Mouse (Mus musculus): ENCODE data around the gene Carns1. TPM values are rescaled to one million over a fixed set of nuclear protein-coding genes. Genes with fewer than 3 reads are reported as not detected.

Carns1 gene
- polyA plus RNA-seq, 1 experiment from 2014 or later: 3.1 TPM

DNA sequence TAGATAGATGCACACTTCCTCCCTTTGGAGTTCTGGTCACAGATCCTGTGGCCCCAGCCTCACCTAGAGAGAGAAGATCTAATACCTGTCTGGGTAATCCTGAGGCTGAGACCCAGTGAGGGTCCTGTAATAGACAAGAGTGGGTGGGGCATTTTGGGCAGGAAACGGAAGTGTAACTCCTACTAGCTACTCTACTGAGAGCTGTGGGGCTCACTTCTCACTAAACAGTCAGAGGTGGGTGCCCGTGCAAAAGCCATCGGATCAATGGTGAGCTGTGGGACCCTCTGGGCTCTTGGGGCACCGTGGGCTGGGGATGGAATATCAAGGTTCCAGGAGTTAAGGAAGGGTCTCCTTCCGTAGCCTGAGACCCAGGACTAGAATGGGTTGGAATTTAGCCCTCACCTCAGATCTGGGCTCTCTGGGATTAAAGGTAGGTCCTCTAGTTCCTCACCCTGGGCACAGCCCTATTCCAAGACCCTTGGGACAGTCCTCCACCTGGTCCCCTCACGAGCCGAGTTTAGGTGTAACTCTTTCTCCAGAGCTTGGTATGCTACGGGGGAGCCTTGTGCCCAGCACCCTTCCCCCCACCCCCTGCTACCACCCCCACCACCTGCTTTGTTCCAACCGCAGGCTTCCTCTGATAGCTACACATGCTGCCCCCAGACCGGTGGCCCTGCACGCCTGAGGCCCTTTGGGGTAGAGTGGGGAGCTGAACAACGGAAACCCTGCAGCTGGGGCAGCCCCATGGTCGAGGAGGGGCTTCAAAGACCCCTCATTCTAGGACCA, 20.6 kb downstream of the Carns1 start:
- no peak overlapping the region for H3K27ac ChIP-seq

DNA sequence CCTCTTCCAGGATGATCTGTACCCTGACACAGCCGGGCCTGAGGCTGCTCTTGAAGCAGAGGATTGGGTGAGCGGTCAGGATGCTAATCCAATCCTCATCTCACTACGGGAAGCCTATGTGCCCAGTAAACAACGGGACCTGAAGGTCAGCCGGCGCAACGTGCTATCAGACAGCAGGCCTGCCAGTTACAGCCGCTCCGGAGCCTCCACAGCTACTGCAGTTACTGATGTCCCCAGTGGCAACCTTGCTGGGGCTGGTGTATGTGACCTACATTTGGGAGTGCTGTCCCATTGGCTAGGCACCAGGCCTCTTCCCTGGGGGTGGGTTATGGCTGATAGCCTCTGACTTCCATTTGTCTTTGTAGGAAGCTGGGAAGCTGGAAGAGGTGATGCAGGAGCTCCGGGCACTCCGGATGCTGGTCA, 22.0 kb downstream of the Carns1 start, which contains the start of gene Ptprcap:
Gene Ptprcap, plus strand, starts transcription at position 373 of the 423 bp plus-strand sequence.
- Histone ChIP-seq H3K27ac (no peak within 1 kb of the TSS), H3K4me3 (replicated peaks) (no peak within 1 kb of the TSS), H3K9ac (replicated peaks) (0 out of 2 replicates have a peak within 1 kb of the TSS, but pooled peaks have one; percentile 18), H3K4me2 (no peak within 1 kb of the TSS), H3K4me1 (replicated peaks) (peaks cover 12% of the 10 kb centered on the region), H3K27me3 (no peaks in the 10 kb centered on the region), H3K9me3 (no peaks in the 10 kb centered on the region), H3K36me3 (peaks cover 72% of the 10 kb centered on the region)
- 68% methylated on average over 11 of the region's 11 CpGs for WGBS
- no peak for ATAC-seq (ENCODE audit: insufficient number of reproducible peaks, insufficient read depth, low FRiP score, low TSS enrichment, low read depth)

More for the DNA sequence above, 20.6 kb downstream of the Carns1 start:
- Histone ChIP-seq H3K4me3 (replicated peaks) (no peak overlapping the region), H3K36me3 (peaks cover 86% of the 10 kb centered on the region), H3K27me3 (no peaks in the 10 kb centered on the region), H3K9ac (replicated peaks) (peak overlapping the region; percentile 42; the same call in 1 of the 2 replicates), H3K4me1 (replicated peaks) (peaks cover 3% of the 10 kb centered on the region), H3K4me2 (no peak overlapping the region), H3K9me3 (no peaks in the 10 kb centered on the region)
- ATAC-seq (ENCODE audit: insufficient number of reproducible peaks, insufficient read depth, low FRiP score, low TSS enrichment, low read depth): 0 out of 2 replicates have a peak, but pooled peaks have one; percentile 14
- 81% methylated on average over 13 of the region's 13 CpGs for WGBS

DNA sequence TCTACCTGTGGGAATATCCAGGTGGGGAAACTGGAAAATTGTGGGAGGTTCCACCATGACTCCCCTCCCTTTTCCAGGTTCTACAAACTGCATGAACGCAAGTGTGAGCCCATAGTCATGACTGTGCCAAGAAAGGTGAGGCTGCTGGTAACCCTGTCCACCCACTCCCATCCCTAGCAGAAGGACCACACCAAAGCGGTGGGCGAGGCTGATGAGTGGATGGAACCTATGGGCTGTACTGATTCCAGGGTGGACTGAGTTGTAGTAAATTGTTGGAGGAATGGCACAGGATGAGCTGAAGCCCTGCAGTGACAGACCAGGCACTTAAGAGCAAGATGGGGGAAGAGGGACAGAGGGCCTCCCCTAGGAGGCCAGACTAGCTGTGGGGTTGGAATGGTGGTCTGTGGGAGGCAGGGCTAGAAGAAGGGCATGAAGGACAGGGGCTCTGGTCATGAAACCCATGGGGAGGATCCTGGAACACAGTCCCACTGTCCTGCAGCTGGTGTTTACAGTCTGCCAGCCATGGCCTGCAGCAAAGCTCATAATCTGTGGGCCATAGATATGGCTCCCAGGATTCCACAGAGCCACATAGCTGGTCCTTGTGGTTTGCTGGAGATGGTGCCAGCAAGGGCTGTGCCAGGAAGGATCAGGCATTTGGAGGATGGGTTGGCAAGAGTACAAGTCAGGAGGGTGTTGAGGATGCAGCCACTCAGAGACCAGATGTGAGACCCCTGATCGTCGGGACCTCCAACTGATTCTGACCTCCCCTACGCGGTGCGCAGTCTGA, 22.6 kb downstream of the Carns1 start:
- H3K36me3 ChIP-seq: peaks cover 66% of the 10 kb centered on the region
- no peak overlapping the region for H3K27ac ChIP-seq
- ATAC-seq (ENCODE audit: insufficient number of reproducible peaks, insufficient read depth, low FRiP score, low TSS enrichment, low read depth): no peak
- no peaks in the 10 kb centered on the region for H3K9me3 ChIP-seq
- H3K27me3 ChIP-seq: no peaks in the 10 kb centered on the region
- H3K4me2 ChIP-seq: no peak overlapping the region
- H3K4me3 ChIP-seq (replicated peaks): no peak overlapping the region
- peaks cover 18% of the 10 kb centered on the region for H3K4me1 ChIP-seq (replicated peaks)
- H3K9ac ChIP-seq (replicated peaks): 0 out of 2 replicates have a peak overlapping the region, but pooled peaks have one; percentile 18
- 85% methylated on average over 8 of the region's 8 CpGs for WGBS

DNA sequence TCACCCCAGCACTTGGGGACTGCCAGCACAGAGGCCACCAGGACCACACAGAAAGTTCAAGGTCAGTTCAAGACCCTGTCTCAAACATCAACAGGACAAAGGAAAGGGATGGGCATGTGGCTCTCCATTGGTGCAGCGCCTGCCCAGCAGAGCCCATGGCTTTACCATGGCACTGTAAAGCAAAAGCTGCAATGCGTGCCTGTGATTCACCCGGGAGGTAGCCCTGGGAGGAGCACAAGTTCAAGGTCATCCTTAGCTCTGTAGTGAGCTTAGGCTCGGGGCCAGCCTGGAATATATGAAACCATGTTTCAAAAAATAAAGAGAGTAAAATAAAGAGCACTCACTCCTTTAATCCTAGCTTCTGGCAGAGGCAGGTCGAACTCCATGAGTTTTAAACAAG, 23.4 kb downstream of the Carns1 start:
- Histone ChIP-seq H3K9ac (replicated peaks) (no peak overlapping the region), H3K4me3 (replicated peaks) (no peak overlapping the region), H3K36me3 (peaks cover 58% of the 10 kb centered on the region), H3K27me3 (no peaks in the 10 kb centered on the region), H3K4me2 (no peak overlapping the region), H3K27ac (no peak overlapping the region), H3K9me3 (no peaks in the 10 kb centered on the region), H3K4me1 (replicated peaks) (peaks cover 18% of the 10 kb centered on the region)
- WGBS: 90% methylated on average over 5 of the region's 5 CpGs
- no peak for ATAC-seq (ENCODE audit: insufficient number of reproducible peaks, insufficient read depth, low FRiP score, low TSS enrichment, low read depth)

DNA sequence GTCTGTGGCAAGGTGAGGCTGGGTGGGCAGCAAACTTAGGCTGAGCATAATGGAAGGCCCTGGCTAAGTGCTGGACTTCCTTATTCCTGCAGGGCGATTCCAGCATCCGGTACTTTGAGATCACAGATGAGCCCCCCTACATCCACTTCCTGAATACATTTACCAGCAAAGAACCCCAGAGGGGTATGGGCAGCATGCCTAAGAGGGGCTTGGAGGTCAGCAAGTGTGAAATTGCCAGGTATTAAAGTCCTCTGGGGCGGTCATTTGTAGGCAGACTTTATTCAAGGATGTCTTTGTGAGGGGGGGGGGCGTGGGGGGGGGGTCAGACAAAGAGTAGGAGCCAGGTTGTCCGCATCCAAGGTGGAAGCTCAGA, 23.8 kb downstream of the Carns1 start:
- no peak overlapping the region; the same call in 1 of the 2 replicates for H3K9ac ChIP-seq (replicated peaks)
- no peak overlapping the region for H3K27ac ChIP-seq
- 79% methylated on average over 5 of the region's 5 CpGs for WGBS
- peaks cover 18% of the 10 kb centered on the region for H3K4me1 ChIP-seq (replicated peaks)
- H3K9me3 ChIP-seq: no peaks in the 10 kb centered on the region
- no peak overlapping the region for H3K4me3 ChIP-seq (replicated peaks)
- no peak overlapping the region for H3K4me2 ChIP-seq
- ATAC-seq (ENCODE audit: insufficient number of reproducible peaks, insufficient read depth, low FRiP score, low TSS enrichment, low read depth): no peak
- H3K36me3 ChIP-seq: peaks cover 54% of the 10 kb centered on the region
- H3K27me3 ChIP-seq: no peaks in the 10 kb centered on the region

DNA sequence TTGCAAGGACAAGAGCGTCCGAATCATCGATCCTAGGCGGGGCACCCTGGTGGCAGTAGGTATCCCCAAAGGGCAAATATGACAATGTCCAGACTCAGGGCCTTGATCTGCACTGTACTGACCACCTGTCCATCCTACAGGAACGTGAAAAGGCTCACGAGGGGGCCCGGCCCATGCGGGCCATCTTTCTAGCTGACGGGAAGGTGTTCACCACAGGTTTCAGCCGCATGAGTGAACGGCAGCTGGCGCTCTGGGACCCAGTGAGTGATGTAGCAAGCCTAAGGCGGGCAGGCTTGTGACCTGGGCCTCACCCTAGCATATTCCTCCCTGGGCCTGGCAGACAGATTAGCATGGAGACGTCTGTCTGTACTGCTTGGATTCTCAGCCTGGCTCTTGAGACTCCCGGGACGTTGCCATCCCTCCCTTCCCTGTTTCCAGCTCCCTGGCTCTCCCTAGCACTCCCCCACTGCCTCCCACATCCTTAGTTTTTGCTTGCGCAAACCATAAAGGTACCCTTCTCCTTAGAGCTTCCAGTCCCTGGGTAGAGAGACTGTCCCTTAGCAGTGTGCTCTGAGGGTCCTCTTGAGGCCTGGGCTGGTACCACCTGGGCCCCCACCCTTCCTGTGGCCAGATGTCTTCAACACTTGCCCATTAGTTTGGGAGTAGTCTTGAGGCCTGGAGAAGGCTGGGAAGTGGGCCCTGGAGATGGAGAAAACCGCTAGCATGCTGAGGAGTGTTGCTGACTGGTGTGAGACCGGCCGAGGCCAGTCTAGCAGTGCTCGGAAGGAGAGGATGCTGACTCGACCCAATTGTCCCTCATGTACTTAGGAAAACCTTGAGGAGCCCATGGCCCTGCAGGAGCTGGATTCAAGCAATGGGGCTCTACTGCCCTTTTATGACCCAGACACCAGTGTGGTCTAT, 24.5 kb downstream of the Carns1 start:
- Histone ChIP-seq H3K27ac (no peak overlapping the region), H3K4me2 (no peak overlapping the region), H3K36me3 (peaks cover 48% of the 10 kb centered on the region), H3K4me3 (replicated peaks) (no peak overlapping the region), H3K27me3 (no peaks in the 10 kb centered on the region), H3K9ac (replicated peaks) (no peak overlapping the region; the same call in 1 of the 2 replicates), H3K4me1 (replicated peaks) (peaks cover 18% of the 10 kb centered on the region), H3K9me3 (0 out of 2 replicates have a peak, but pooled peaks cover 2% of the 10 kb centered on the region)
- ATAC-seq (ENCODE audit: insufficient number of reproducible peaks, insufficient read depth, low FRiP score, low TSS enrichment, low read depth): no peak
- WGBS: 89% methylated on average over 22 of the region's 22 CpGs

DNA sequence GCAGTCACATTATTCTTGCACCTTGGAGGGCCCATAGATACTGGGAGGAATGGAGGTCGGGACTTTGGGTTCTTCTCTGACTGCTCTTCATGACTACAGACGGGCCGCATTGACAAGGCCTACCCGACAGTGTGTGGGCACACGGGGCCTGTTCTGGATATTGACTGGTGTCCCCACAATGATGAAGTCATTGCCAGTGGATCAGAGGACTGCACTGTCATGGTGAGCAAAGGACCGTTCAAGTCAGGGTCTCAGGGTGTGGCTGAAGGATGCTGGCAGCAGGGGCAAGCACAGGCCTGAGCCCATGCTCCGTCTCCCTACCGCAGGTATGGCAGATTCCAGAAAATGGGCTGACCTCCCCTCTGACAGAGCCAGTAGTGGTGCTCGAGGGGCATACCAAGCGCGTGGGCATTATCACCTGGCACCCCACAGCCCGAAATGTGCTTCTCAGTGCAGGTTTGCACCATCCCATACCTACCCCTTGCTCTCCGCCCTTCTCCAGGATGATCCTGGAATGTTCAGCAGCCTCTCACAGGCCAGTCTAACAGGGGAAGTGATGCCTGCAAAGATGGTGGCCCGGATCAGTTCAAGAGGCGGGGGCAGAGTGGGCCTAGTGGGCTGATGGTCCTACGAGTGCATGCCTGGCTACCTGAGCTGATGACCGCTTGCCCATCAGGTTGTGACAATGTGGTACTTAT, 25.4 kb downstream of the Carns1 start:
- Histone ChIP-seq H3K9ac (replicated peaks) (no peak overlapping the region), H3K9me3 (0 out of 2 replicates have a peak, but pooled peaks cover 4% of the 10 kb centered on the region), H3K4me2 (peak overlapping the region; percentile 93; the same call in 1 of the 2 replicates), H3K4me3 (replicated peaks) (0 out of 2 replicates have a peak overlapping the region, but pooled peaks have one; percentile 6), H3K4me1 (replicated peaks) (peaks cover 18% of the 10 kb centered on the region), H3K36me3 (peaks cover 39% of the 10 kb centered on the region), H3K27me3 (no peaks in the 10 kb centered on the region), H3K27ac (no peak overlapping the region)
- ATAC-seq (ENCODE audit: insufficient number of reproducible peaks, insufficient read depth, low FRiP score, low TSS enrichment, low read depth): no peak
- 94% methylated on average over 17 of the region's 17 CpGs for WGBS

DNA sequence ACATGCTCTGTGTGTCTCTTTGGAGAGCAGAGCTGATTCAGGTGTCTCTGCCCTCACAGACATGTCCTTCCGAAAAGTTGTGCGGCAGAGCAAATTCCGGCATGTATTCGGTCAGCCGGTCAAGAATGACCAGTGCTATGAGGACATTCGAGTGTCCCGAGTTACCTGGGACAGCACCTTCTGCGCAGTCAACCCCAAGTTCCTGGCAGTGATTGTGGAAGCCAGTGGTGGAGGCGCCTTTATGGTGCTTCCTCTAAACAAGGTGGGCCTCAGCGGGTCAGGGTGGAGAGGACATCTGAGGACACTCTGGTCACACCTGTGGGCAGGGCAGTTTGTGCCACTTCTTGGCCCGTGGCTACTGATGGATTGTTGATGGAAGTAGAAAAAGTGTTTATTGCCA, 26.0 kb downstream of the Carns1 start:
- H3K9ac ChIP-seq (replicated peaks): peak overlapping the region; percentile 81
- no peak for ATAC-seq (ENCODE audit: insufficient number of reproducible peaks, insufficient read depth, low FRiP score, low TSS enrichment, low read depth)
- H3K36me3 ChIP-seq: peaks cover 39% of the 10 kb centered on the region
- H3K4me2 ChIP-seq: peak overlapping the region; percentile 93
- peak overlapping the region; percentile 92 for H3K4me3 ChIP-seq (replicated peaks)
- H3K4me1 ChIP-seq (replicated peaks): peaks cover 18% of the 10 kb centered on the region
- H3K27ac ChIP-seq: no peak overlapping the region
- 84% methylated on average over 11 of the region's 11 CpGs for WGBS
- 0 out of 2 replicates have a peak, but pooled peaks cover 4% of the 10 kb centered on the region for H3K9me3 ChIP-seq
- H3K27me3 ChIP-seq: no peaks in the 10 kb centered on the region

DNA sequence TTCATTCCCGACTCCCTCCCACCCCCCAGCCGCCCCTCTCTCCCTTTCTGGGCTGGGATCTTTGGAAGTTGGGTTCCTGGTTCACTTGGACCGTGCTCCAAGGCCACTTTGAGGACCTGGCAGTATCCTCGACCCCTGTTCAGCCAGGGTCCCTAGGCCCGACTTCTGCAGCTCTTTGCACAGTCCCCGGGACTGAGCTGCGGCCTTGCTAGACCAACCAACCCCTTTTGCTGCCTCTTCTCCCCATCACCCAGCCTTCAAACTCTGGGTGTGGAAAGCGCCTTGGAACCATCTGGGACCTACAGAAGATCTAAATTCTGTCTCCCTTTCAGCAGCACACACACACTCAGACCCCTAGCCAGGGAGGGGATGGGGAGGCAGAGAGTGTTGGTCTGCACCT, 26.5 kb downstream of the Carns1 start:
- Histone ChIP-seq H3K9ac (replicated peaks) (peak overlapping the region; percentile 81), H3K4me1 (replicated peaks) (peaks cover 18% of the 10 kb centered on the region), H3K27me3 (no peaks in the 10 kb centered on the region), H3K36me3 (peaks cover 39% of the 10 kb centered on the region), H3K4me3 (replicated peaks) (peak overlapping the region; percentile 92), H3K27ac (peak overlapping the region; percentile 73; the same call in 1 of the 2 replicates), H3K4me2 (peak overlapping the region; percentile 93), H3K9me3 (0 out of 2 replicates have a peak, but pooled peaks cover 4% of the 10 kb centered on the region)
- 7% methylated on average over 8 of the region's 8 CpGs for WGBS
- no peak for ATAC-seq (ENCODE audit: insufficient number of reproducible peaks, insufficient read depth, low FRiP score, low TSS enrichment, low read depth)

DNA sequence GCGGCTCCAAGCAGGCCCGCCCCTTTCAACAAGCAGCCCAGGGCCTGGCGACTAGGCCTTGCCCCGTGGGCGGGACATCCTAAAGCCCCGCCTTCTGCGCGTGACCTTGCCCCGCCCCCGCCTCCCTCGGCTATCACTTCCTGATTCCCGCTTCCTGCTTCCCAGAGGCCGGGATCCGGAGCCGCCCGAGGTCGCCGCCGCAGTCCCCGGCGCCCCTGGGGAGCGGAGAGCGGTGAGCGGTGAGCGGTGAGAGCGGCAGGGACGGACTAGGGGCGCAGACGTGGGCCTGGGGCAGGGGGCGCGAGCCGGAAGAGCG, 26.8 kb downstream of the Carns1 start, which contains the start of gene Coro1b:
Gene Coro1b, plus strand, starts transcription at position 129 of the 316 bp plus-strand sequence.
- H3K27ac ChIP-seq: peak within 1 kb of the TSS; percentile 73; the same call in 1 of the 2 replicates
- under 1% methylated on average over 33 of the region's 33 CpGs for WGBS
- 0 out of 2 replicates have a peak, but pooled peaks cover 4% of the 10 kb centered on the region for H3K9me3 ChIP-seq
- ATAC-seq (ENCODE audit: insufficient number of reproducible peaks, insufficient read depth, low FRiP score, low TSS enrichment, low read depth): peak; percentile 93
- peaks cover 36% of the 10 kb centered on the region for H3K36me3 ChIP-seq
- H3K4me1 ChIP-seq (replicated peaks): peaks cover 18% of the 10 kb centered on the region
- H3K27me3 ChIP-seq: no peaks in the 10 kb centered on the region
- peak within 1 kb of the TSS; percentile 93 for H3K4me2 ChIP-seq
- H3K4me3 ChIP-seq (replicated peaks): peak within 1 kb of the TSS; percentile 92
- H3K9ac ChIP-seq (replicated peaks): peak within 1 kb of the TSS; percentile 81
